Mouse (Mus musculus): ENCODE data around the gene Moxd1.

The Moxd1 gene

DNA sequence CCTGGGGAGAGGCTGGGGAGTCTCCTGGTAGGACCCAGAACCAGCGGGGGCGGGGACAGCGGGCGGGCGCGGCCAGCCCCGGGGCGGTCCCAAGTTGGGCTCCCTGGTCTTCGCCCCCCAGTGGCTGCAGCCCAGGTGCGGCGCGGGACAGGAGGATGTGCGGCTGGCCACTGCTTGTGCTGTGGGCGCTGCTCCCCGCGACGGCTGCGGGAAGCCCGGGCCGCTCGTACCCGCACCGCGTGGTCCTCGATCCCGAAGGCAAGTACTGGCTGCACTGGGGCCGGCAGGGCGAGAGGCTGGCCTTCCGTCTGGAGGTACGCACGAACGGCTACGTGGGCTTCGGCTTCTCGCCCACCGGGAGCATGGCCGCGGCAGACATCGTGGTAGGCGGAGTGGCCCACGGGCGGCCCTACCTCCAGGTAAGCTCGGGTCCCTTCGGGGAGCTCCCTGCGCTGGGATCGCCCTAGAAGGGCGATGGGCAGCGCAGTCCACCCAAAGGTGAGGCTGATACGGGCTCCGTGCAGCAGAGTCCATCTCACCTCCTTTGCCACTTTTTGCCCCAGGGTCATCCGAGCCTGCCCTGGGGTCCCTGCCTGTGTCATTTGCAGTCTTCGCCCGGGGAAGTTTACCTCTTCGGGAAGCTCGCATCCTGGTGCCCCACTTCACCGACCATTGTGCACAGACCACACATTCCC, at the start of gene Moxd1:
Gene Moxd1 (plus strand): TSS at position 69 of the 695 bp plus-strand sequence.
- DNase-seq (ENCODE audit: low spot score), result no peak

DNA sequence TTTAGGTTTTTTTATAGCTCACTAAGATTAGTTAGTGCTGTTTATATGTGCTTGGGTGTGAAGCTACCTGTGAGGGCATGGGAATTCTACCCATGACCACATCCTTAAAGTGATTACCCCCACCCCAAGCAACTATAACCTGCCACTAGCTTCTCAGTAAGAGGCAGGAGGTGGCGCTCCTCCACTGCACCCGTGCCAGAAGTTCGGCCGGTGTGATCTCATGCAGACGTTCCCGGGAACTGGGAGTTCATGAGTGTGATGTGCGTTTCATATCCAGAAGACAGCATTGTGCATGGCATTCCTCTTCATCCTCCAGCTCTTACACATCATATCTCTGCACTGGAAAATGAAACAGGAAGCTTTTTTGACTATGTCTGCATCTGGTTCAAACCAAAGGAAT, 32.9 kb upstream of the Moxd1 start:
- DNase-seq (ENCODE audit: low spot score), result no peak

DNA sequence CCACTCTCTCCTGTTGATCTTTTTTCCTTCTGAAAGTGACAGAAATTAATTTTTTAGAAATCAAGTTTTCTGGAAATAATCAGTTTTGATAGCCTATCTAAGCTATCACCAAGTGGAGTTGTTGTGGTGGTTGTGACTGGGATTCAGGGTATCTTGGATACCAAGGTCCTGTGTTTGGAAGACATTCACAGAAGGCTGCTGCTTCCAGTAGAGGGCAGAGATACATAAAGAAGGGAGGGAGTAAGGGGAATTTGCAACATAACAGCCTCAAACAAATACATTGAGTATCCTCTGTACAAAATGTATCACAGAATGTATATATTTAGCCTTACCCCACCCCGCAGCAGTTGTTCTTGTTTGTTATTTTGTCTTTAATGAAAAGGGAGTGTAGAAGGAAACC, 31.3 kb upstream of the Moxd1 start:
- DNase-seq (ENCODE audit: low spot score), result no peak

DNA sequence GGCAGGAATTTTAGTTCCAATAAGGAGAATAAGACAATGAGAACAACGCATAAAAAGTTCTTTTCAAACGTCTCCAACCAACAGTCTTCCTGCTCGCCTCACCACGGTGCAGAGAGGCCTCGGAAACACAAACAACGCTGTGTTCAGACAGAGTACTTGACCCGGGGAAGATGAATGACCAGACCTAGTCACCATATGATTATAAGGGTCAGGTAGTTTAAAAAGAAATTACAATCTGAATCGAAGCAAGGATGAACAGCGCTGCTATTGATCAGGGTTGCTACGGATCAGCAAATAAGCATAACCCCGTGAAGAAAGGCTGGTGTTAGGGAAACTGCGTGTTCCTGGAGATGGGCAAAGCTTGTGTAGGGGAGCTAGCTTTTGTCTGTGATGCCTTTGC, 24.0 kb upstream of the Moxd1 start:
- DNase-seq (ENCODE audit: low spot score), result no peak

DNA sequence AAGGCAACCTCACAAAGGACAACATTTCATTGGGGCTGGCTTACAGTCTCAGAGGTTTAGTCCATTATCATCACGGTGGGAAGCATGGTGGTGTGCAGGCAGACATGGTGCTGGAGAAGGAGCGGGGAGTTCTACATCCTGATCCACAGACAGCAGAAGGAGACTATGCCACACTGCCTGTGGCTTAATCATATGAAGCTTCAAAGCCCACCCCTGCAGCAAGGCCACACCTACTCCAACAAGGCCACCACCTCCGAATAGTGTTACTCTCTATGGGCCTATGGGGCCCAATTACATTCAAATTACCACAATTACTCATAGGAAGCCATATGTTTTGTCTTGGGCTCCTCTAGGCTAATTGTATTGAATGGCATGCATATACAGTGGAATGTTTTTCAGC, 23.2 kb upstream of the Moxd1 start:
- DNase-seq (ENCODE audit: low spot score), result no peak

DNA sequence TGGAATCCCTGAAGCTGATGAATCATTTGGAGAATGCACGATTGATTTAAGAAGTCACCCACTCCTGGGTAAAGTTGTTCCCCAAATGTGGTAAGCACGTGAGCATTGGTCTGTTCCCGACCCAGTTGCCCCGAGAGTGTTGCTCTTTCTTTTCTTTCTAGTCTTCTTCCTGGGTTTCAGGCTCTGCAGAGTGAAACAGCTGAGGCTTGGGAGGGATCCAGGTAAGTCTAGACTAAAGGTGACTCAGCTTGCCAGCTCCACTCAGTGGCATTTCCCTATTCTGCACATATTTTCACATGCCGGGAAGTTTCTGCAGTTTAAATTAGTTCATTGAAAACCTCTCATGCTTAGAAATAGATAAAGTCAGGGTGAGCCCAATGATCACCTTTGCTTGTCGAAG, 13.2 kb upstream of the Moxd1 start:
- no peak for DNase-seq (ENCODE audit: low spot score)

DNA sequence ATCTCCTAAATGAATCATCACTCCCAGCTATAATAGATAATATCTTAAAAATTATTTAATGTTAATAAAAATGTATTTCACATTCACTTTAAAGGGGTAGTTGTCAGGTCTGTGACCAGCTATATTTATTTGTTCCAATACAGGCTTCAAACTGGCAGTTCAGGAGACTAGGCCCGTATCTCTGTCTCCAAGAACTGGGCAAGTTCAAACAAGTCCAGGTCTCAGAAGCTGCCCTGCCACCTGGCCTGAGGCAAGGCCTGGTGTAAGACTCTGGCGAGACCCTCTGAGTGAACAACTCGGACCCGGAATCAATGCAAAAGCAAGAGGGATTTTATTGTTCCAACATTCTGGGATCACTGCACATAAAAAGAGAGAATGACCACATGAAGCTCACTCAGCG, 10.0 kb upstream of the Moxd1 start:
- no peak for DNase-seq (ENCODE audit: low spot score)

DNA sequence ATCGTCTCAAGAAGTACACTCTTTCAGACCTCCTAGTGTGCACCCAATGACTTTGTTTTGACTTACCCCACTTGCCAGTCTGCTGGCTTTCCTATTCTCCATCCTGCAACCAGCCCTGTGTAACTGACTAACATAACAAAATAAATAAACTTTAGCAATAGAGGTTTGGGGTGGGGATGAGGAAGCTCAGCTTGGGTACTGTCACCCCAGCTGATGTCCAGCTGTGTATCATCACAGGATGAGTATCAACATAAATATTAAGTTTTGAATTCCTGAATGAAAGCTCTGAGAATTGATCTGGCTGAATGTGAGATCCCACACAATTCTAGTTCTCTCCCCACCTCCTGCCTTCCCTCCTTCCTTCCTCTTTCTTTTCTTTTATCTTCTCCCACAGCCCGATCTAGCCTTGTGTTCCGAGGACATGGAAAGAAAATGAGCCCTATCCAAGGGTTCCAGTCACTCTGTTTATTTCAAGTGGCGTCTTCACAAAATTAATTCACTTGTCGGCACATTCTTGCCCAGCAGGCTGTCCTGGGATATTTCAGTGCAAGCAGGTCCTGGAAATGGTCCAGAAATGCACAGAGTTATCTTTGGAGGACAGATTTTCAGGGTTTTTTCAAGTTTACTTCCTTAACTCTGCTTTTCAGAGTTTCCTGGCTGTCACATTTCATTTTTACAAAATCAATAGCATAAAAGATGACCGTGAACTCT, 5.6 kb upstream of the Moxd1 start:
- no peak for DNase-seq (ENCODE audit: low spot score)

DNA sequence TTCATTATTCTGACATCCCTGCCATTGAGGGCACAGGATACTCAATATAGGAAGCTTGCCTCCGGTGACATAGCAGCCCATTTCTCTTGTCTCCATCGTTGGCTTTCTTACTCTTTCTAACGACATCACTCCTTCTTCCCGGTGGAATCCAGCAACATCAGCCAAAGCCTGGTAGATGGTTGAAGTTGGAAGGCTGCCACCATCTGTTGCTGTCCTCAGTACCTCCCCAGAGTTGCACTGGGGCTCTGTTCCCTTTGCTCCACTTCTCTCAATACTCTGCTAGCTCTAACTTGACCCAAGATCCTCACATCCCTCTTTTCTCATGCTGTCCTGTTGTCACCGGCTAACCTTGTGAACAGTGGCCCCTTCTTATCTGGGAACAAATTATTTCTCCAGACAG, 2.4 kb upstream of the Moxd1 start:
- no peak for DNase-seq (ENCODE audit: low spot score)

- no peak for DNase-seq (ENCODE audit: low spot score)
Measured at GRCm38 (mm10) chr10:24222911-24223310, 406 bp upstream of the Moxd1 start.

DNA sequence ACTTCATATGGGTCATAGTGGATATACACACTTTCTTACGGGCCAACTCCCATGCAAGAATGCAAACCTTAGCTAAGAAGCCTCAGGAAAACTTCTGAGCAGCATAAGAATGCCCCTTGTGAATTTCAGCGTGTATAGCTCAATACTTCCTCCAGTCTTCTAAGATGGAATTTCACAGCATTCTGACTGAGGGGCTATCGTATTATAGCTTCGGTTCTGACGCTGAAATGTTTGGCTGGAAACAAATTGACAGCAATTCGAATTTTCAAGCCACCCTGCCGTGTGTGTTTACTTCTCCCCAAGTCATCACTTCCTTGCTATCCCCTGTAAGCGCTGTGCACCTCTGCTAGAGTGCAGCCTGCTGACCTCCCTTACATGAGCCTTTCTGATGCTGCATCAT, 1.3 kb downstream of the Moxd1 start:
- DNase-seq (ENCODE audit: low spot score), result no peak

DNA sequence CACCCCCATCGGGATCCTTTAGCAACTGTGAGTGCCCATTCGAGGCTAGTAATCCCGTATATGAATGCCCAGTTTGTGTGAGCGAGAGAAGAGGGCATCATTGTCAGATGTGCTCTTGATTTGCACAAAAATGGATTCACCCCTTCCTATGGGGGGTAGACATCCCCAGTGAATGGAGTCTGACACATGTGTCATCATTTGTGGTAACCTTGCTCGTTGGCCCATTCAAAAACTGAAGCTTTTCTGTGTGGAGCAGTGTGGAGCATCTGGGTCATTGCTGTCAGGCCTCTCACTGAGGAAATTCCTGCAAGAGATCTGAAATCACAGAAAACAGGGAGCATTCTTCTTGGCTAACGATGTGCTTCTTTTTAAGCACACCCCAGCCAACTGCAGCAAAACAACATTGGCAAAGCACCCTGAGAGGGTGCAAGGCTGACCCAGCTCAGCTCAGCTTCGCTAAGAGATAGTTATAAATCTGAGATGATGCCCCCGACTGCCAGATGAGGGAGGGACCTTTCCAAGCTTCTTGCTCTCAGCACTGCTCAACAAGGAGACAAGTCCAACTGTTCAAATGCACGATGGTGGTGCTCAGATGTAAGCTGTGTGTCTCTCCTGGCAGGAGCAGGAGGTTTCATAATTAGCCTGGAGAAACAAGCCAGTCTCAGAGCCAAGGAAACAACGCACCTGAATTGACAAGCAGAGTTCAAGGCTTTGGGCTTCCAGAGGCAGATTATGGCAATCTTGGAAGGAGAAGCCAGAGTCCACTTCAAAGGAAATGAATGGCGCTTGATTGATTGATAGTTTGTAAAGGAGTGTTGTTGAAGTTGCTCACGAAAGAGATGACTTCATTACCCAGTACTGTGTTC, 5.2 kb downstream of the Moxd1 start:
- DNase-seq (ENCODE audit: low spot score), result no peak

DNA sequence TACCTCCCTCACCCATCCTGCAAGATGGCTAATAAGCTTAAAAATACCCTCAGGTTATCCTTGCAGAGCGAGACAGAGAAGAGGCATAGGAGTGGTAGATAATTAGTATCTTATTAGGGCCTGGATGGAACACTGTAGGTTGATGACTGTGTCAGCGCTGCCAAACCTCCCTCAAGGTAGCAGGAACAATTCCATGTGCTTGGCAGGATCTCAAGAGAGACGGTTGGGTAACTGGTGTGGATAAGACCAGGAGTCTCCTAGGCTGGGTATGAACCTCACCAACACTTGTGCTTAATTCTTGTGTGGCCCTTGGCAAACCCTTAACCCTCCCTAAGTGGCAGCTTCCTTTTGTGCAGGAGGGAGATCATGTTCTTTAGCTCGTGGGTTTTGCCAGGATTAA, 9.0 kb downstream of the Moxd1 start:
- no peak for DNase-seq (ENCODE audit: low spot score)

DNA sequence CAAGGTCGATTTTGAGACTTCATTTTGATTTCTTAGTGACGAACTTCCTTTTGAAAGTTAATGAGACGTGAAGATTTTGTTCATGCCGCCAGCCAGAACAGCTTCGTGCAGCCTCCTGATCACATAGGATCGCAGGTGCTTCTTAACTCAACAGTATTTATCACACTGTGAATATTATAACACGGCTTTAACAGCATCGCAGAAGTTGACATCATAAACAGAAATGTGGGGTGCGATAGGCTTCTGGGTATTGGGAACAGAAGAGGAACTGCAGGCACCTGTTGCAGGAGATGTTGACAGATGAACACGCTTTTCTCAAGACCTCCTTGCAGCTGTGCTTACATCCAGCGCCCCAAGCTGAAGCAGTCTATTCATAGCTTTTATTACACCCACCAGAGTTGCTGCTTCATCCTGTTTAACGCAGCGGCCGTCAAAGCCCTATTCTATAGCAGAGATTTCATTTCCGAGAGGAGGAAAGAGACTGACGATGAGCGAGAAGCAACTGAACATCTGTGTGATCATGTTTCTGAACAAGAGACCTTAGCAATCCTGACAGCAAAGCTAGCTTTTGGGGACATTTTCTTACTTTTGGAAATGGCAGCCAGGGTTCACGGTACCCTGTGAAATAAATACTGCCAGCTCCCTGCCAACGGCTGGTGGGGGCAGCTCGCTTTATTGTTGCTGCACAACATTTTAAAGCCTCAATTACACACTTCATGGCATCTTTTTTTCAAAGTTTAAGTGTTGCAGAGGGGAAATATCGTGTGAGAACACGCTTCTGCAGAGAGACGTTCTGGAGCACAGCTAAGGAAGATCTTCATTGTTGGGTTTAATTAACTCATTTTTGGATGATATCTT, 12.3 kb downstream of the Moxd1 start:
- DNase-seq (ENCODE audit: low spot score), result no peak

DNA sequence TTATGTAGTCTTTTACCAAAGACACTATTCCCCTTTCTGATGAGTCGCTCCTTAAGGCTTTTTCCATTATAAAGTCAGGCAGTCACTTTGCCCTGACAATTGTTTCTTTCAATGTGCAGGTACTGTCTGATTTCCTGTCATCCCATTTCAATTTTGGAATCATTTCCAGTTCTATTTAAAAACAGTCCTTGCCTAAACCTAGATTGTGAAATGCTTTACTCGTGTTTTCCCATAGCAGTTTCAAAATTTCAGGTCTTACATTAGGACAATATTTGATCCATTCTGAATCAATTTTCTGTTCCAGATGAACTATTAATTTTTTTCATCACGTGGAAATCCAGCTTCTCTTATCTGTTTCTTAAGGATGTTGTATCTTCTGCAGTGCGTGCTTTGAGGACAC, 23.5 kb downstream of the Moxd1 start:
- DNase-seq (ENCODE audit: low spot score), result no peak

- DNase-seq (ENCODE audit: low spot score), result no peak
Measured at GRCm38 (mm10) chr10:24248116-24248515, 24.8 kb downstream of the Moxd1 start.

- DNase-seq (ENCODE audit: low spot score), result no peak
Measured at GRCm38 (mm10) chr10:24251631-24252030, 28.3 kb downstream of the Moxd1 start.

GRCm38 (mm10) chr10:24258150-24258549, 34.8 kb downstream of the Moxd1 start:
- DNase-seq (ENCODE audit: low spot score), result no peak

DNA sequence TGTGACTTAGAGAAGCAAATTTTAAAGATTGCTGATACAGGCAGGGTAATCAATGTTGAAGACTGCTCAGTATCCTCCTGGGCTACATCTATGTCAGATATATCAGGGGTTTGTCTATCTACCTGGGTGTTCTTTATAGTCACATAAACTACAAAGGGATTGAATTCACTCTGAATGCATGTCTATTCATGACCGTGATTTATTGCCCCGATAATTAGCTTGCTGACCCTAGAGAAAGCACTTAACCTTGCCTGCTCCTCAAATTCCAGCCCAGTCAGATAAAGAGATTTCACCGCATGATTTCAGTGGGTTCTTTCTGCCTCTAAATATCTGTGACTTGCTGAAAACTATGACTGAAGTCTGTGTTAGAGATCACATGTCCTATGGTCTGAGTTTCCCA, 35.6 kb downstream of the Moxd1 start:
- DNase-seq (ENCODE audit: low spot score), result no peak

DNA sequence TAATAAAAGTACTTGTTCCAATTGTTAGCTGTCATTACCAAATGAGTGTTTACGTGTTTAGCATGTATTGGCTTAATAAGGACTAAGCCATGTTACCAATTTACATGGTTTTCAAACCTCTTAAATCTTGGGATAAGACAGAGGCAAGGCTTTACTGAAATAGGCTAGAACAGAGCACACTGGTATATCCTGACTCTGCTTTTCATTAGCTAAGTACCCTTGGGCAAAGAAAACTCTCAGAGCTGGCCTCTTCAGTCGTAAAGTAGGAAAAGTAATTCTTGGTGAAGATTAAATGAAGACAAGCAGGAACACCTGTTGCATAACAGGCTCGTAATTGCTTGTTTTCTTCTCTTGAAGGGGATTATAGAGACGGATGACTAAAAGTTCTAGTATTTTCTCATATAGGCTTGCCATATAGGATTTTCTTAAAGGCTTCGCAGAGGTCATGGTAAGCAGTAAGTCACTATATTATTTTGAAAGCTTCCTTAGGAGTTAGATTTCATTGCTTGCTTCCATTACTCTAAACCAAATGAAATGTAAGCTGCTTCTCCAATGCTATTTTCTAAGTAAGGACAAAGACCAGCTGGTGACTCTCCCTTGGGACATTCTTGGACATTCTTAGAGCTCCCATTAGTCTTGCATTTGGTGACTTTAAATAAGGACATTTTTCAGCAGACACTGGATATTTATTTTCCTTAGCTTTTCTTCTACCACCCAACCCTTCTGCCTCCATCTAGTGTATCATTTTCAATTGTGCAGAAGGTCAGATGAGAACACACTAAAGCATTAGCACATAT, 36.7 kb downstream of the Moxd1 start:
- DNase-seq (ENCODE audit: low spot score), result no peak

GRCm38 (mm10) chr10:24267520-24267919, 44.2 kb downstream of the Moxd1 start:
- DNase-seq (ENCODE audit: low spot score), result no peak

All from layer of hippocampus, adult 11-12 months (tissue).